Mouse (Mus musculus) erythroid progenitor cell, adult 5-6 weeks (primary cell): ENCODE data around the gene Vps39. TPM values are rescaled to one million over a fixed set of nuclear protein-coding genes. Genes with fewer than 3 reads are reported as not detected.

Experiments
- ATAC-seq: replicated peaks from 2 replicates; pipeline ENCODE4 v1.8.0; 2016; ENCODE audit warnings: moderate number of reproducible peaks, mild to moderate bottlenecking, moderate TSS enrichment, inconsistent platforms; ENCODE audit not compliant: poor library complexity, low FRiP score, severe bottlenecking
- total RNA-seq, 2 experiments: library from RNA; stranded (forward) in 1 of 2; stranded (reverse) in 1 of 2; fragments of 150-400 nt in 1 of 2; fragments of 186-747, 209-891 nt in 1 of 2; gene quantifications; 2 replicates each; pipeline versions ENCODE4 v1.2.3 to v1.2.4; 2015 to 2017; ENCODE audit warnings: low replicate concordance in 2 of 2

Vps39 gene
- total RNA-seq, 2 experiments from 2014 or later = 24.7 to 33.5 TPM

GRCm38 (mm10) chr2:120304113-120304512 is 48.8 kb downstream of the Vps39 start:
- no peak for ATAC-seq

- no peak for ATAC-seq
Observed at GRCm38 (mm10) chr2:120301076-120301475, 51.9 kb downstream of the Vps39 start.

DNA sequence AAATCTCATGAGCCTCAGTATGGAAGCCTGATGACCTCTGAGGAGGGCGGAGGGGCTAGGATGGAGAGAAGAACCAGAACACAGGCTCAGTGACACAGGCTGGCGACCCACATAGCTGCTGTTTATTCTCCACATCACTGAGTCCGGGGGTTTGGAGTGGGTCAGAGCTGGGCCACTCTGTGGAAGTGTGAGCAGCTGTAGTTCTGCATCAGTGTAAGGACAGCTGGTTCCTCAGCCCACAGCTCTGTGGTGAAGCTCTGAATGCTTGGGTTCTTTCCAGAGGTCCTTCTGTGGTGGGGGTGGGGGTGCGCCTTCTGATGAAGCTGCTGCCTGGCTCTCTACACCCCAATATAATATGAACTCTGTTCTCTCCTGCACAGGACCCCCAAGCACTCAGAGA is 53.1 kb downstream of the Vps39 start:
- ATAC-seq = no peak

GRCm38 (mm10) chr2:120296160-120296559 is 56.8 kb downstream of the Vps39 start:
- ATAC-seq = no peak

DNA sequence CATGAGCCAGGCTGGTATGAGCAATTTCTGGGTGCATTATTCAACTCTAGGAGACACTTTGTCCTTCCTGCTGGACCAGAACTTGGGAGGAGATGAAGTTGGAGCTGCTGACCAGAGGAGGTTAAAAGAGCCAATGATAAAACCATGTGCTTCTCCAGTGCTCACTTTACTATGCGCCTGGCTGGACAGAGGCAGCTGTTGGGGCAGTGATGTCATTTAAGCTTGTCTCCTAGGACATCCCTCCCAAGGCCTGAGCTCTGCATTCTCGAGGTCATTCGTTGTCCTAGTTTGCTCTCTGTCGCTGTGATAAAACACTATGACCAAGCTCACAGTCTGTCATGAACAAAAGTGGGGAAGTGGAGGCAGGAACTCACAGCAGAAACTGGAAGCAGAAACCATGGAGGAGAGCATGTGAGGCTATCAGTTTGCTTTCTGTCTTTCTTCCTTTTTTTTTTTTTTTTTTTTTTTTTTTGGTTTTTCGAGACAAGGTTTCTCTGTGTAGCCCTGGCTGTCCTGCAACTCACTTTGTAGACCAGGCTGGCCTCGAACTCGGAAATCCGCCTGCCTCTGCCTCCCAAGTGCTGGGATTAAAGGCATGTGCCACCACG is 61.4 kb downstream of the Vps39 start:
- ATAC-seq = no peak

DNA sequence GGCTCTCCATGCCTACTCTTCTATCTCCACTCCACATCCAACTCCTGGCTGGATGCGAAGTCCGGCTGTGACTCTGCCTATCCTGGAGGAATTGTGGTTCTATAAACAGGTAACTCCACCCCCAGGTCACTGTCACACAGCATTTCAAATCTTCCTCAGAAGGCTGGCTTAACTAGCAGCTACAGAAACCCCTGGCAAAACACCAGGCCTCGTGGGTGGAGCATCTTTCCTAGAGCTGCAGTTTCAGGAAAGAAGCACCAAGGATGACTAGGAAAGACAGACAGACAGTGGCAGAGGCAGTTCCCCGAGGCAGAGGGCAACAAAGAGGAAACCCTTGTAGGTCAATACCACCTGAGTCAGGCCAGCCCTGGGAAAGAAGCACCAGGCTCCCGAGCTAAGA is 63.9 kb downstream of the Vps39 start, which contains the start of gene Pla2g4d:
Pla2g4d (minus strand) TSS at position 203 of the 400 bp plus-strand sequence.
- ATAC-seq = no peak

DNA sequence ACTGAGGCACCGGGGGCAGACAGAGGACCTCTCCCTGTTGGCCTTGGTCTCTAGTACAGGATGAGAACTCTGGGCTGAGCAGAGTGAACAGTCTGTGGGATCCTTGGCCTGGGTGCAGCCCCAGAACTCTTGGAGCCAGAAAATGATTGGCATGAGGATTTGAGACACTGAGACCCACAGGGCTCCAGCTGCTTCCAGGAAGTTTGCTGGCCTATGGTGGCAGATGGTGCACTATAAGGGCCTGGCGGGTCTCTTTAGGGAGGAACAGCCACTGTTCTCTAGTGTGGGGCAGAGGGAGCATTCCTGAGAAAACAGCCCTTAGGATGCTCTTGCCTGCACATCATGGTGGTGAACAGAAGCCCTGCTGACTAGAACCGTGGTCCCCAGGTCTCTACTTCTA is 64.5 kb downstream of the Vps39 start:
- no peak for ATAC-seq

- ATAC-seq = no peak
Observed at GRCm38 (mm10) chr2:120285639-120286038, 67.3 kb downstream of the Vps39 start.

- no peak for ATAC-seq
Observed at GRCm38 (mm10) chr2:120284705-120285104, 68.2 kb downstream of the Vps39 start.

DNA sequence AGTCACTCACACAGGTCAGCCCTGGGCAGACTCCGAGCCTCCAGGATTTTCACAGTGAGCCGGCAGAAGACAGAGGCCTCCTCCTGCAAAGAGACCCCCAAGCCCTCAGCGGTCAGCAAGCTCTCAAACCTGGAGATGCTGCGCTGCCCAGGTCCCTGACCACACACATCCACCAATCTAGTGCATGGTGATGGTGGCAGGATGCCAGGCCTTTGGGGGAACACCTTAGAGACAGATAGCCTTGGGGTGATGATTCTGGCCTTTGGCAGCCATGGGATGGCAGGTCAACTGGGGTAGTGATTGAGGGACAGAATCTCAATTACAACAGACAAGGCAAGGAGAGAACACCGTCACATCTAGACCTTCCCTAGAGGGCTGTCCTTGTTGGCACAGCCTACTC is 68.8 kb downstream of the Vps39 start:
- no peak for ATAC-seq

DNA sequence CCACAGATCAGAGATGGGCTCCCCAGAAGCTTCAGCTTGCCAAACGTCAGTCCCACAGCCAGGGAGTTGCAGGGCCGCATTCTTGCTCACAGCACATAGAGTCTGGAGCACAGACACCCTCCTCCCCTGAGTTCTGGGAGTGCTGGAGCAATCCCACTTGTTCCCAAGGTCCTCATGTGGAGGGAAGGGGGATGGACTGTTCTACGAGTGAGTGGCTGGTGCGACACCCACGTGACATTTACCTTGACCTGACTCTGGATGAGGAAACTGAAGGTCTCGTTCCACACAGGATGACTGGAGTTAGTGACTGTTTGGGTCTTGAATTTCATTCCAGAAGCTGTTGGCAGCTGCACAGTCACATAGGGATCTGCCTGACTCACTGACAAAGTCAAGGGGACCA is 69.4 kb downstream of the Vps39 start:
- no peak for ATAC-seq

- no peak for ATAC-seq
Observed at GRCm38 (mm10) chr2:120281221-120281620, 71.7 kb downstream of the Vps39 start.

GRCm38 (mm10) chr2:120279961-120280360 is 73.0 kb downstream of the Vps39 start:
- ATAC-seq = no peak

DNA sequence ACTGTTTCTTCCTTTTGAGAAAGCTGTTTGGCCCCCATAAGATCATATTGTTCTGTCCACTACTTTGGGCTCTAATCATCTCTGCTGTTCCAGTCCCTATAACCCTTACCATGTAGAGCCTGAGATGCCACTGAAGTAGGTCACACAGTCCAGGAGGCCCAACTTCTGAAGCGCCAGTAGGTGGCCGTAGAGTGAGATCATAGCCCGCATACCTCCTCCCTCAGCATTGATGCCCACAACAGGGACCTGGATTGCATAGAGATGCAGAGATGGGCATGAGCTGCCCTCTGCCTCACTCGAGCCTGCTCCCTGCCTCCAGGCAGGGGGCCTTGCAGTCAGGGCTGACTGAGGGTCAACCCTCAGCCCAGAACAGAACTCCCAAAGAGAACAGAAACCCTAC is 76.0 kb downstream of the Vps39 start:
- ATAC-seq = no peak

DNA sequence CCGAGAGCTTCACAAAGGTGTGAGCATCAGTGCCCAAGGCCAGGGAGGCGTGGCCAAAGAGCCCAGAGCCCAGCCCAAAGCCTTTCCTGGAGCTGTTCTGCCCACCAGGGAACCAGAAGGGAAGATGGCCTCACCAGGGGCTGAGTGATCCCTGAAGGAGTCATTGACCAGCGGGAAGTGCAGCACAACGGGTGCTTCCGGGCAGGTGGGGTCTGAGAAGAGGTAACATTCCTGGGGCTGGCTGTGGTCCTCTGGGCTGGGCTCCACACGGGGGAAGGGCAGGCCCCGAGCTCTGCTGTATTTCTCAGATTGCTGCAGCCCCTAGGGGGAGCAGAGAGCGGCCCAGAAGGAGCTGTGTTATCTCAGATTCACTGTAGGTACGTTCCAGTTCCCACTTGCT is 84.3 kb downstream of the Vps39 start:
- ATAC-seq = no peak

Other genes starting within 250 kb of the Vps39 start
- 10.8 and 12.6 TPM in 2 replicates for gene Ehd4, start 198.5 kb downstream of the Vps39 start, total RNA-seq (2015; ENCODE audit: low replicate concordance)
- gene Ehd4, start 198.5 kb downstream of the Vps39 start, total RNA-seq (2017; ENCODE audit: low replicate concordance) = 7.8 and 9.5 TPM in 2 replicates
- gene Pla2g4e, start 107.8 kb downstream of the Vps39 start, total RNA-seq (2015; ENCODE audit: low replicate concordance) = not detected in 2 replicates
- not detected in 2 replicates for gene Pla2g4e, start 107.8 kb downstream of the Vps39 start, total RNA-seq (2017; ENCODE audit: low replicate concordance)
- gene Pla2g4d, start 63.9 kb downstream of the Vps39 start, total RNA-seq (2015; ENCODE audit: low replicate concordance) = not detected in 2 replicates
- not detected in 2 replicates for gene Pla2g4d, start 63.9 kb downstream of the Vps39 start, total RNA-seq (2017; ENCODE audit: low replicate concordance)
- gene Pla2g4f, start 39.0 kb downstream of the Vps39 start, total RNA-seq (2015; ENCODE audit: low replicate concordance) = not detected in 2 replicates
- not detected in 2 replicates for gene Pla2g4f, start 39.0 kb downstream of the Vps39 start, total RNA-seq (2017; ENCODE audit: low replicate concordance)
- gene Ganc, start 50.8 kb upstream of the Vps39 start, total RNA-seq (2015; ENCODE audit: low replicate concordance) = 15.5 and 18.7 TPM in 2 replicates
- 13.4 and 21.8 TPM in 2 replicates for gene Ganc, start 50.8 kb upstream of the Vps39 start, total RNA-seq (2017; ENCODE audit: low replicate concordance)
- 15.1 and 19.3 TPM in 2 replicates for gene Tmem87a, start 51.0 kb upstream of the Vps39 start, total RNA-seq (2015; ENCODE audit: low replicate concordance)
- gene Tmem87a, start 51.0 kb upstream of the Vps39 start, total RNA-seq (2017; ENCODE audit: low replicate concordance) = 27.1 and 37.3 TPM in 2 replicates
- not detected in 2 replicates for gene Capn3, start 102.9 kb upstream of the Vps39 start, total RNA-seq (2015; ENCODE audit: low replicate concordance)
- gene Capn3, start 102.9 kb upstream of the Vps39 start, total RNA-seq (2017; ENCODE audit: low replicate concordance) = not detected in 2 replicates
- gene Zfp106, start 210.7 kb upstream of the Vps39 start, total RNA-seq (2015; ENCODE audit: low replicate concordance) = 15.9 and 36.4 TPM in 2 replicates
- gene Zfp106, start 210.7 kb upstream of the Vps39 start, total RNA-seq (2017; ENCODE audit: low replicate concordance) = 22.2 and 43.4 TPM in 2 replicates
- gene Snap23, start 214.5 kb upstream of the Vps39 start, total RNA-seq (2015; ENCODE audit: low replicate concordance) = 41.1 and 46.5 TPM in 2 replicates
- gene Snap23, start 214.5 kb upstream of the Vps39 start, total RNA-seq (2017; ENCODE audit: low replicate concordance) = 50.7 and 91.2 TPM in 2 replicates